Mouse (Mus musculus) midbrain, embryonic 10.5 days (tissue): ENCODE results near the gene Gdap1l1. TPM values are rescaled to one million over a fixed set of nuclear protein-coding genes. Genes with fewer than 3 reads are reported as not detected.

Experiments
- DNase-seq: peaks from one replicate; pipeline ENCODE4 v3.0.0-alpha.2; 2017; ENCODE audit warnings: low spot score
- H3K27ac ChIP-seq: fragments of 300-500 bp; sonication (generic); replicated peaks from 2 replicates; pipeline ENCODE4 v1.5.1; 2016; ENCODE audit warnings: mild to moderate bottlenecking
- H3K27me3 ChIP-seq: fragments of 300-500 bp; sonication (generic); 2 replicates; pipeline ENCODE4 v1.6.1; 2016; ENCODE audit warnings: low read depth, mild to moderate bottlenecking; ENCODE audit not compliant: poor library complexity, severe bottlenecking
- H3K36me3 ChIP-seq: fragments of 300-500 bp; sonication (generic); 2 replicates; pipeline ENCODE4 v1.6.1; 2016; ENCODE audit warnings: mild to moderate bottlenecking, moderate library complexity
- H3K4me1 ChIP-seq: fragments of 300-500 bp; sonication (generic); 2 replicates; pipeline ENCODE4 v1.6.1; 2016
- H3K4me3 ChIP-seq: fragments of 300-500 bp; sonication (generic); 2 replicates; pipeline ENCODE4 v1.5.1; 2016; ENCODE audit warnings: mild to moderate bottlenecking, moderate library complexity
- H3K9me3 ChIP-seq: fragments of 300-500 bp; sonication (generic); replicated peaks from 2 replicates; pipeline ENCODE4 v1.6.1; 2016; ENCODE audit warnings: mild to moderate bottlenecking
- WGBS: fragments of 180-500 bp; shearing (Covaris S2); methylation state at CpG from one replicate; pipeline ENCODE4 v1.1.7; 2016; 5-methylcytosine and 5-hydroxymethylcytosine counted together
- polyA plus RNA-seq: library from polyadenylated mRNA; unstranded; fragments of >200 nt; fragmentation: Nextera tagmentation; extraction: Ambion mirVana; gene quantifications from 2 replicates; pipeline ENCODE4 v1.2.1, GENCODE M21; 2016

The Gdap1l1 gene
- polyA plus RNA-seq, 1 experiment from 2014 or later = 20.0 TPM

DNA sequence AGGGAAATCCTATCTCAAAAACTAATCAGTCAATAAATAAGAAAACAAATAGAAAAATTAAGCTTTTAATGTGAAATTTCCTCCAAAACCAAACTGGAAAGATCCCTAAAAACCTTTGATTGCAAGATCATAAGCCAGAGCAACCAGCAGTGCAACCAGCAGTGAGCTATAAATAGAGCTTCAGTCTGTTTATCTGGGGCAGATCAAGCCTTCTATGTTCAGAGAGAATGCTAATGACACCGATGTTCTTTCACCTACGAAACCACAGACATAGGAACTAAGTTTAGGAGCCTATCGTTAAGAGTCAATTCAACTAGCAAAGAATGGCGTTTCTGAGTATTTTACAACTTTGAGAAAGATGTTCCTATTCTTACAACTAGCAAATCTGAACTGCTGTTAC, 26.4 kb upstream of the Gdap1l1 start:
- no peak overlapping the region for H3K4me3 ChIP-seq
- DNase-seq = no peak
- H3K27me3 ChIP-seq = no peaks in the 10 kb centered on the region
- H3K27ac ChIP-seq = no peak overlapping the region
- peaks cover 82% of the 10 kb centered on the region for H3K36me3 ChIP-seq
- no peaks in the 10 kb centered on the region for H3K4me1 ChIP-seq
- no peaks in the 10 kb centered on the region for H3K9me3 ChIP-seq
- 95% methylated on average over 4 of the region's 4 CpGs for WGBS

DNA sequence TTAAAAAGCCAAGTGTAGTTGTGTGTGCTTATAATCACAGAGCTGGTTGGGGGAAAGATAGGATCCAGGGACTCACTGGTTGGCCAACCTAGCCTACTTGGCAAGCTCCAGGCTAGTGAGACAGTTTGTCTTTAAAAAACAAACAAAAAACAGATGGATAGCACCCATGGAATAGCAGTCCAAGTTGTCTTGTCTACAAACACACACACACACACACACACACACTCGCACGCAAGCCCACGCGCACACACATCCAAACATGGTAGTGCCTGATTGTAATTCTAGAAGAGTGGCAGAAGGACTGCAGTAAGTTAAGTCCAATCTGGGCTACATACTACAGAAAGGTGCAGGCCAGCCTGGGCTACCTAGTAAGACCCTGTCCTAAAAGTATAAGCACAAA, 25.9 kb upstream of the Gdap1l1 start:
- Histone ChIP-seq H3K27me3 (no peaks in the 10 kb centered on the region), H3K4me1 (peaks cover 4% of the 10 kb centered on the region), H3K27ac (no peak overlapping the region), H3K4me3 (no peak overlapping the region), H3K36me3 (peaks cover 76% of the 10 kb centered on the region), H3K9me3 (no peaks in the 10 kb centered on the region)
- DNase-seq = no peak
- 97% methylated on average over 4 of the region's 4 CpGs for WGBS

DNA sequence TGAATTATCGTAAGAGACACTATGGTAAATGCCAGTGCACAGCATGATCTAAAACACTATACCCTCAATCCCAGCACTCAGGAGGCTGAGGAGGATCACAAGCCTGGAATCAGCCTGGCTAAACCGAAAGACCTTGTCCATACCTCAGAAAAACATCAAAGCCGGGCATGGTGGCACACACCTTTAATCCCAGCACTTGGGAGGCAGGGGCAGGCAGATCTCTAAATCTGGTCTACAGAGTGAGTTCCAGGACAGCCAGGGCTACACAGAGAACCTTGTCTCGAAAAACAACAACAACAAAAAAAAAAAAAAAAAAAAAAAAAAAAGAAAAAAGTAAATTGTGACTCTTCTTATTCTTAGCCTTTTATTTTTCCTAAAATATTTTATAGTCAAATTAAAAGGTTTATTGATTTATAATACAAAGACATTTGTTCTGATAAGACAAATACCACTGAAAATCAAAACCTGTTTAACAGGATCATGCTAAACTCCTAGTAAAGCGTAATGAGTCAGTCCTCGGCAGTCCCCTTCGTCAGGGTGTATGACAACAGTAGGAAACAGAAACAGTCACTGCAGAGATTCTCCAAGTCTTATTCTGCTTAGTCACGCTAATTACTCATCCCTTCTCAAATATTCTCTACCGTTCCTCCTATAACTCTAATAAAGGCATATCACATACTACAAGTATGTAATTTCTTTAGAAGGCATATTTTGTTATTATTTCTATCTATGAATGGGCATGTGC, 25.3 kb upstream of the Gdap1l1 start:
- Histone ChIP-seq H3K9me3 (no peaks in the 10 kb centered on the region), H3K4me3 (no peak overlapping the region), H3K27me3 (no peaks in the 10 kb centered on the region), H3K36me3 (peaks cover 72% of the 10 kb centered on the region), H3K4me1 (peaks cover 10% of the 10 kb centered on the region), H3K27ac (no peak overlapping the region)
- no peak for DNase-seq
- 96% methylated on average over 9 of the region's 9 CpGs for WGBS

DNA sequence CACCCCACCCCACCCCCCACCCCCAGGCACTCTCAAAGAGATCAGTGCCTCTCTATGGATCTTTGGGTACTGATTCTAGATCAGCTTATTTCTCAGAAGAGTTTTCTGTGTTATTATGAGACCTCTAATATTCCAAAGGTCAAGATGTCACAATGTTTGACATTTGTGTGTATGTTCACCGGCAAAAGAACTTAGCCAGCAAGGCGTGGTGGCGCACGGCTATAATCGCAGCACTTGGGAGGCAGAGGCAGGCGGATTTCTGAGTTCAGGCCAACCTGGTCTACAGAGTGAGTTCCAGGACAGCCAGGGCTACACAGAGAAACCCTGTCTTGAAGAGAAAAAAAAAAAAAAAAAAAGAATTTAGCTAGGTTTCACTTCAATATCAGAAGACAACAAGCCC, 21.2 kb upstream of the Gdap1l1 start:
- peaks cover 35% of the 10 kb centered on the region for H3K36me3 ChIP-seq
- peaks cover 28% of the 10 kb centered on the region for H3K4me1 ChIP-seq
- H3K27ac ChIP-seq = no peak overlapping the region
- no peak overlapping the region for H3K4me3 ChIP-seq
- WGBS = 94% methylated on average over 6 of the region's 6 CpGs
- no peaks in the 10 kb centered on the region for H3K9me3 ChIP-seq
- no peaks in the 10 kb centered on the region for H3K27me3 ChIP-seq
- no peak for DNase-seq

DNA sequence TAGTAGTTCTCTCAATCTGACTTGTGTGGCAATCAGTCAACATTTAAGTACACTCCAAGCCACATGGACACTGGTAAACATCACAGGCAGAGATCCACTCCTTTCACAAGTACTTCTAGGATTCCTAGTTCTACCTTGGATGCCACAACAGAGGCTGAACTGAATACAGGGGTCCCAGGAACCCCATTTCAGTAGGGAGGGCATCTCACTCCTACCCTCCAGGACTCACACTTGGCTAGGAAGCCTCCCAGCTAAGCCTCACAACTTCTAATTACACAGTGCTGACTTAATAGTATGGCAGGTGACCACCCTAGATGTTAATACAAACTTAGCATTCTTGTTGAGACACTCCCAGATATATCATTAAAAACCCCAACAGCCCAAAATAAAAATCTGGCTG, 20.4 kb upstream of the Gdap1l1 start:
- H3K36me3 ChIP-seq = peaks cover 29% of the 10 kb centered on the region
- no peak for DNase-seq
- peak overlapping the region; percentile 97 for H3K4me3 ChIP-seq
- peaks cover 28% of the 10 kb centered on the region for H3K4me1 ChIP-seq
- H3K9me3 ChIP-seq = no peaks in the 10 kb centered on the region
- no peaks in the 10 kb centered on the region for H3K27me3 ChIP-seq
- no peak overlapping the region for H3K27ac ChIP-seq

DNA sequence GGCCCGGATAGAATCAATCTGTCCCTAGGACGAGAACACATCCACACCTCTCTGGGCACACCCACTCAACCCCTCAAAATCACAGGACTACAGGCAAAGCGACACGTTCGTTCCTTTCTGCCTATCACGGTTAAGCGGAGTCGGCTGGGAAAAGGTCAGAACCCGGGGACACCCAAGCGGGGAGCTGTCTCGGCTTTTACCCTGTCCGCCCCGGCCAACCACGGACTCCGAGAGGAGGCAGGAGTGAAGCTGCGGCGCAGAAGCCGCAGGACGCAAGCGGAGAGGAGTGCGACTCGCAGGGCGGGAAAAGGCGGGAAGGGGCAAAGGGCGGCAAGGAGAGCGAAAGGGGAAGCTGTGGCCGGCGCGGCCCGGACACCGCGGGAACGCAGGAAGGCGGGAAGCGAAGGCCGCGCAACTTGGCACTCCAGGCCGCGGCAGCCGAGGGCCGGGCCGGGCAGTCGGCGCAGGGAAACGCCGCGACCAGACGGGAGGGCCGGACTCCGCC, 19.4 kb upstream of the Gdap1l1 start:
- H3K27me3 ChIP-seq = no peaks in the 10 kb centered on the region
- peaks cover 25% of the 10 kb centered on the region for H3K36me3 ChIP-seq
- H3K4me1 ChIP-seq = peaks cover 28% of the 10 kb centered on the region
- H3K4me3 ChIP-seq = peak overlapping the region; percentile 97
- no peaks in the 10 kb centered on the region for H3K9me3 ChIP-seq
- WGBS = under 1% methylated on average over 48 of the region's 50 CpGs
- peak; percentile 71 for DNase-seq
- H3K27ac ChIP-seq = peak overlapping the region; percentile 90

DNA sequence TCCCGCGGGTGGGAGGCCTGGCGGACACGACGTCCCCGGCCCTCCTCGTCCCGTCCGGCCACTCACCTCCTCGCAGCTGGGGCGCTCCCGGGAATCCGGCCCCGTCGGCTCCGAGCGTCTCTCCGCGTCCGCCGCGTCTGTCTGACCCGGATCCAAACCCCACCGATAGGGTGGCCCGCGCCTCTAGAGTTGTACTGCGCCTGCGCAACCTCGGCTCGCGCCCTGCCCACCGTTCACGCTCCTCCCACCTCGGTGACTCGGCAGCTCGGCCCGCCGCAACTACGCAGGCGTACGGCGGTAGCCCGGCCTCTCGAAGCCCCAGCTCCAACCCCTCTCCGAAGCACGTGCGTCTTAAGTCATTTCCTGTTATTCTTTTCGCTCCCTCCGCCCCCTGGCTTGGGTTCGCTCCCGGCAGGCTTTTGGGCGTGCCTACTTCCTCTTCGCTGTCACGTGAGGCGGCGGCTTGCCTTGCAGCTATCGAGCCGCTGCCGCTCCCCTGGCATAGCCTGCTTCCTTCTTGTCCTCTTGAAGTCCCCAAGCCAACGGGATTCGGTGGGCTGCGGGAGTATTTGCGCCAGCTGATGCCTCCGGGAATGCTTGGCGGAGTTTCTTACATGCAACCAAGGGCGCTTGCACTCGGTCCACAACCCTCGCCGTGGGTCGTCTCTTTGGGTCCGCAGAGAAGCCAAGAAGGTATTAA, 18.8 kb upstream of the Gdap1l1 start:
- Histone ChIP-seq H3K27ac (peak overlapping the region; percentile 90), H3K9me3 (no peaks in the 10 kb centered on the region), H3K4me1 (peaks cover 28% of the 10 kb centered on the region), H3K27me3 (no peaks in the 10 kb centered on the region), H3K4me3 (peak overlapping the region; percentile 97), H3K36me3 (peaks cover 23% of the 10 kb centered on the region)
- peak; percentile 99 for DNase-seq
- under 1% methylated on average over 69 of the region's 71 CpGs for WGBS

DNA sequence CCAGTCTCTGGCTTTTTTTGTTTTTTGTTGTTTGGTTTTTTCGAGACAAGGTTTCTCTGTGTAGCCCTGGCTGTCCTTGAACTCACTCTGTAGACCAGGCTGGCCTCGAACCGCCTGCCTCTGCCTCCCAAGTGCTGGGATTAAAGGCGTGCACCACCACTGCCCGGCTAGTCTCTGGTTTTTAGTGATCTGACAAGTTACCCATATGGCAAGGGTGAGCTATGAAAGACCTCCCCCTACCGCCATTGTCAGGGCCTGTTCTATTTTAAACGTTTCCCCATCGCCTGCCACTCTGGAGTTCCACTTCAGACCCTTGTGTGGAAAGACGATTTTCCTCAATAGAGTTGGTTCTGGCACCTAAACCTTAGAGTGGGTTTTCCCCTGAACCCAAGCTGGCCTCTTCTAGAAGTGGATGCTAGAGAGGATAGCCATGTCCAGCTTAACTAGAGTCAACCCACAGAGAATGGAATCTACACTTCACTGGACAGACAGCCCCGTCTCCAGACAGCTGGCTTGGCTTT, 17.9 kb upstream of the Gdap1l1 start:
- peaks cover 28% of the 10 kb centered on the region for H3K4me1 ChIP-seq
- peaks cover 14% of the 10 kb centered on the region for H3K36me3 ChIP-seq
- H3K27ac ChIP-seq = peak overlapping the region; percentile 90
- peak overlapping the region; percentile 97 for H3K4me3 ChIP-seq
- no peaks in the 10 kb centered on the region for H3K27me3 ChIP-seq
- H3K9me3 ChIP-seq = no peaks in the 10 kb centered on the region
- DNase-seq = no peak
- 43% methylated on average over 10 of the region's 10 CpGs for WGBS

DNA sequence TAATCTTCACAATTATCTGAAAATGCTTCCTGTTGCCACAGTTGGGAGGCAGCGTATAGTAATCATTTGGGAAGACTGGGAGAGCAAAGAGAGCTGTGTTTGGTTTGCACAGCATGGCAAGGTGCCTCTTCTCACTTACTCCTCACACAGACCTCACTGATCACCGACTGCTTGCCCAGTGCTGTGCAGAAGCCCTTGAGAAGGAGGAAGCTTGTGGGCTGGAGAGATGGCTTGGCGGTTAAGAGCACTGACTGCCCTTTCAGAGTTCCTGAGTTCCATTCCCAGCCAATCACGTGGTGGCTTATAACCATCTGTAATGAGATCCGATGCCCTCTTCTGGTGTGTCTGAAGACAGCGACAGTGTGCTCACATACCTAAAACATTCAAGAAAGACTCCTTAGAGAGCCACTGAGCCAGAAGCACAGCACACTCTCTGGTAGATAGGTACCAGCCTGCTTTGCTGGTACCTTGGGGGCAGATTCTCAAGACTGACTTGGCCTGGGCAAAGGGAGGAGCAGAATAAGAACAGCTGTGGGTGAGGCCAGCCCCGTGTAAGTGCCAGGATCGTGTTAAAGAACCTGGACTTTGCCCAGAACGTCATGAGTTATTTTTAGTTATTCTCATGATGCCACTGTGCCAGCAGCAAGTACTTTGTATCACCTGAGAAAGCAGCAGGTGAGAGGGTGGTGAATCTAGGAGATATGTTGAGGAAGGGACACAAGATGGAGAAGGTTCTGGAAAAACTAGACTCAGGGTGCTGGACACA, 15.2 kb upstream of the Gdap1l1 start:
- no peak overlapping the region for H3K4me3 ChIP-seq
- no peaks in the 10 kb centered on the region for H3K27me3 ChIP-seq
- H3K27ac ChIP-seq = no peak overlapping the region
- H3K9me3 ChIP-seq = no peaks in the 10 kb centered on the region
- peaks cover 12% of the 10 kb centered on the region for H3K36me3 ChIP-seq
- 87% methylated on average over 9 of the region's 9 CpGs for WGBS
- H3K4me1 ChIP-seq = peaks cover 18% of the 10 kb centered on the region
- no peak for DNase-seq

DNA sequence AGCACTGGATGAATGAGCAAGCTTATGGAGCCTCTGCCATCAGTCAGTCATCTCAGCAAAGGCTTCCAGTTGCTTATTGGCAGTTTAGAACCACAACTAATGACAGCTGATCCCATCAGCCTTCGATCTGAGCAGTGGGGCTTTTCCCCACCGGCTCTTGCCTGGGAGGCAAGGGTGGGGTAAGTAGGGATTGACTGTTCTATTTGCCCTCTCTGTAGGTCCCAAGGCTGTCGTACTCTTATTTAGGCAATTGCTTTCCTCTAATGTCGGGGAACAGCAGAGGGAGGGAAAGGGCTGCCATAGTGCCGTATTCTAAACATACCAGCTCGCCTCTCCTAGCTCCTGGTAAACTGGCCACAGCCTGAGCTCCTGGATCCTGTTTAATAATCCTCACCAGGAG, 13.7 kb upstream of the Gdap1l1 start, which contains the start of gene Oser1:
Gene Oser1, minus strand, starts transcription at position 101 of the 400 bp plus-strand sequence.
- H3K36me3 ChIP-seq = peaks cover 12% of the 10 kb centered on the region
- no peak within 1 kb of the TSS for H3K4me3 ChIP-seq
- H3K27me3 ChIP-seq = no peaks in the 10 kb centered on the region
- 88% methylated on average over 6 of the region's 6 CpGs for WGBS
- peaks cover 13% of the 10 kb centered on the region for H3K4me1 ChIP-seq
- no peaks in the 10 kb centered on the region for H3K9me3 ChIP-seq
- no peak for DNase-seq
- no peak within 1 kb of the TSS for H3K27ac ChIP-seq

DNA sequence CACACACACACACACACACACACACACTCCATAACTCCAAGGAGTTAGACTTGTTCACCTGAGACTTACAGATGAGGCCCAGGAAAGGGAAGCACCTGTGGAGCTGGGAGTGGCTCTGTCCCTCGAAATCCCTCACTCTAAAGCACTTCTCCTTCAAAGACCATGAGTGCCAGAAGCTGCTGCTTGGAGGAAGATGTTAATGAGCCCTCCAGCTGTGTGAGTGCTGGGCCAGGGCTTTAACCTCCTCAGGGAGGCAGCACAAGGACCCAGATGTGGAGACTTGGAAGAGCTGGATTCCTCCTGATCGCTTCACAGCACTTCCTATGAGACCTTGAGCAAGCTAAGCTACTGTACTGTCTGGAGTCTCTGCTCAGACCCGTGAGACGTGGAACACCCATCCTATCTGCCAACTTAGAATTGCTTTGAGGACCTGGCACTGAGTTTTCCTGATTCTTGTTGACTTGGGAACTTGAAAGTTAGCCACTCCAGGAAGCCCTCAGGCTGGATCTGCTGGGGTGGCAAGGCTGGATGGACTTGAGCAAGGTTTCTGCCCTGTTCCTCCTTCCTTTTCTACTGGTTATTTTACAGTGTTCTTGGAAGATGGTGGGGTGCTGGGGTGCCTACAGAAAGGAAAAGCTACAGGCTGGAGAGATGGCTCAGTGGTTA, 9.8 kb upstream of the Gdap1l1 start:
- Histone ChIP-seq H3K36me3 (peaks cover 3% of the 10 kb centered on the region; the same call in 1 of the 2 replicates), H3K27ac (no peak overlapping the region), H3K4me1 (peaks cover under 1% of the 10 kb centered on the region; the same call in 1 of the 2 replicates), H3K27me3 (no peaks in the 10 kb centered on the region), H3K4me3 (no peak overlapping the region), H3K9me3 (no peaks in the 10 kb centered on the region)
- 49% methylated on average over 4 of the region's 4 CpGs for WGBS
- no peak for DNase-seq

DNA sequence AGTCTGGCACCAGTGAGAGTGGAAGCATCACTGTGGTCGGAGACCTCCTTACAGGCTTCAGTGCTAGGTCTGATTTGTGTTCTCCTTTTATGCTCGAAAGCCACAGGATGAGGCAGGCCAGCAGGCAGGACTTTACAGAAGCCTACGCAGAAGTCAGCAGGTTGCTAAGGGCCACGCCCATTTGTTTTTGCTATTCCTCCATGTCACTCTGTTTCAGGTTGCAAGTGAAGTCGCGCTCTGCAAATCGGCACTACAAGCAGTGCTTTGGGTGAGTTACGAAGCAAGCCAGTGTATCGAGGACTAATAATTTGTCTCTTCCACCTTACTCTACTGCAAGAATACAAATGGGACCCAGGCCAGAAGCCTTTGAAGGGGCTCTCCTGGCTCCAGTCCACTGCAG, 7.0 kb upstream of the Gdap1l1 start:
- no peak overlapping the region for H3K27ac ChIP-seq
- H3K9me3 ChIP-seq = no peaks in the 10 kb centered on the region
- H3K27me3 ChIP-seq = no peaks in the 10 kb centered on the region
- no peak for DNase-seq
- H3K4me3 ChIP-seq = no peak overlapping the region
- H3K36me3 ChIP-seq = no peaks in the 10 kb centered on the region
- 91% methylated on average over 9 of the region's 9 CpGs for WGBS
- H3K4me1 ChIP-seq = peaks cover 7% of the 10 kb centered on the region
